Mouse (Mus musculus): ENCODE data around the gene Pafah1b3. TPM values are rescaled to one million over a fixed set of nuclear protein-coding genes. Genes with fewer than 3 reads are reported as not detected.
A peak's percentile ranks its signal among the peaks of the same experiment; 100 is the strongest.

Pafah1b3 gene
- total RNA-seq, 2 experiments from 2014 or later = 27.9 to 34.2 TPM

DNA sequence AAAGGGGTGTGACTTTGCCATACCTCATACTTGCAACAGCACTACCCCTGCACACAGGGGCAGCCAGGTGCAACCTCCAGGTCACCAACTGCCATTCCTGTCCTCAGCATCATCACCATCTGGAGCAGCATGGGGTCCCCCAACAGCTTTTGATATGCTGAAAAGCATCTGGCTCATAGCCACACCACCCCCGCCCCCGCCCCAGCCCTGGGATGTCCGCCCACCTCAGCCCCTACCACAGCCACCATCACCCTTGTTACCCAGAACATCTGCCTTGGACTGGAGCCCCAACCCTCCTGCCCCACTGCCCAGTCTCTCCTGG is 5.9 kb upstream of the Pafah1b3 start:
- Histone ChIP-seq H3K4me3 (no peak overlapping the region), H3K27ac (no peak overlapping the region)
- intact Hi-C loops (cut with DNase I) = no loop called here
- TF ChIP-seq CTCF (IDR thresholded peaks at IDR 0.05) = no peak
- no peak for DNase-seq (ENCODE audit: extremely low spot score in 1 of 2, low spot score in 2 of 2)

DNA sequence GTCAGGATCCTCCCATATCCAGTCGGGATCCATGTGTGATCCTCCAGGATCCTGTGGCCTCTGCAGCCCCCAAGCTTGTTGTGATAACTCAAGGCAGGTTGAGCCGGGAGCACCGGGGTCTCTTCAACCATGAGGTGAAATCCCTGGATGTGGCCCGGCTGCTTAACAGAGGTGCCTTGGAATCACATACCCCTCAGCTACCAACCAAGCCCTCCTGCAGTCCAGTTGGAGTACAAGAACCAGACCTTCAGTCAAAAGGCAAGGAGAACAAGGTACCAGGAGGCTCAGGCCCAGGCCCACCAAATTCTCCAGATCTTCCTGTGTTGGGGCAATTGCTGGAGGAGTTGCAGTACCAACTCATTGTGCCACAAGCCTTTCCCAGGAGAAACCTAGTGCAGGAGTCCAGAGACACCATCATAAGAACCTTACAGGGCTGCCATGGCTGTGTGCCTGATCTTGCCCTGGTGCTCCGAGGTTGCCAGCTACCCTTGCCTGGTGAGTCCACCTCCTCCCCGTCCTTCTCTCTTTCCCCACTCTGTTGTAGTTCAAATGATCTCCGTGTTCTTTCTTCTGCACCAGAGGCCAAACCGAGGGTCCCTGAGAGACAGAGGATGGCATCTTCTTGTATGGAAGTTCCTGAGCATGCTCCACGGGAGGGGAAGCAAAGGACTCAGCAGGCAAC is 5.4 kb upstream of the Pafah1b3 start:
- intact Hi-C loops (cut with DNase I) = no loop called here

DNA sequence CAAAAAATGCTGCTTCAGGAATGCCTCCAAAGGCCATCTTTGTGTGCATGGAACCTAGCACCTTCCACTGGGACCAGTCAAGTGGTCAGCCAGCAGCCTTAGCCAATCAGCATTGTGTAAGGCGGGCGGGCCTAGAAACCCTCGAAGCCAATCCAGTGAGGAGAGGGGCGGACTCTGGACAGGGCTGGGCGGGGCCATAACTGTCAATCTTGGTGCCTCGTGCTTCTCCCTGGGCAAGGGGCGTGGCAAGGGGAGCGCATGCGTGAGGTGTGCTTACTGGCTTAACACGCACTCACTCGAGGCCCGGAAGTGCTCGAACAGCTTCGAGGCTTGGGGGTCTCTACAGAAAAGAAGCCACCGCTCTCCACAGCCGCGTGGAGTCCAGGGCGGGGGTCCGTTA is 3.3 kb upstream of the Pafah1b3 start, which contains the start of gene Prr19:
Gene Prr19, plus strand, starts transcription at position 349 of the 400 bp plus-strand sequence.
- Histone ChIP-seq H3K27ac (no peak within 1 kb of the TSS), H3K4me3 (no peak within 1 kb of the TSS)
- no peak for TF ChIP-seq CTCF (IDR thresholded peaks at IDR 0.05)
- no peak for DNase-seq (ENCODE audit: extremely low spot score in 1 of 2, low spot score in 2 of 2)
- intact Hi-C loops (cut with DNase I) = no loop called here

More for the DNA sequence above, 5.4 kb upstream of the Pafah1b3 start:
- no peak for DNase-seq (ENCODE audit: extremely low spot score in 1 of 2, low spot score in 2 of 2)
- Histone ChIP-seq H3K4me3 (no peak overlapping the region), H3K27ac (no peak overlapping the region)
- TF ChIP-seq CTCF (IDR thresholded peaks at IDR 0.05) = no peak

DNA sequence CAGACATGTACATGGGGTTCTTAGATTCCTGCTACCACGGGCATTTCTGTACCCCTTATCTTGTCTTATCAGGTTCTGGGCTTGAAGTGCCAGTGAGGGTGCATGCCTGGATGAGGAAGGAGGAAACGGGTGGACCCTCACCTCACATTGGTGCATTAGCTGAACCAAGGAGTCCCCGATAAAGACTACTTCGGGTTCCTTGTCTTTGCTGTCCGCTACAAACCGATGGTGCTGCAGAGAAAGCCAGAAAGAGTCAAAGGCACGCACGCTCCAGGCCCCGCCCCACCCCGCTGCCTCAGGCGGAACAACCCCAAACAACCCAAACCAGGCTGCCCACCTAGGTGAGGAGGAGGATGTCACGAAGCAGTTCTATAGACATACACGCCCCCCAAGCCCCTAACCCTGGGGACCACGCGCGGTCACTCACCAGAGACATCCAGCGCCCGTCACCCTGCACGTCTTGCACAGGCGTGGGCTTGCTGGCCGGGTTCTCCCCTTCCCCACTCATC is 787 bp downstream of the Pafah1b3 start:
- Histone ChIP-seq H3K4me3 (peak overlapping the region; percentile 66), H3K27ac (peak overlapping the region; percentile 76)
- TF ChIP-seq CTCF (IDR thresholded peaks at IDR 0.05) = no peak
- intact Hi-C loops (cut with DNase I) = loop anchor here (1.0 kb wide), 1 partner anchor 15 kb away; no protein-coding TSS in a partner anchor
- DNase-seq (ENCODE audit: extremely low spot score in 1 of 2, low spot score in 2 of 2) = no peak

DNA sequence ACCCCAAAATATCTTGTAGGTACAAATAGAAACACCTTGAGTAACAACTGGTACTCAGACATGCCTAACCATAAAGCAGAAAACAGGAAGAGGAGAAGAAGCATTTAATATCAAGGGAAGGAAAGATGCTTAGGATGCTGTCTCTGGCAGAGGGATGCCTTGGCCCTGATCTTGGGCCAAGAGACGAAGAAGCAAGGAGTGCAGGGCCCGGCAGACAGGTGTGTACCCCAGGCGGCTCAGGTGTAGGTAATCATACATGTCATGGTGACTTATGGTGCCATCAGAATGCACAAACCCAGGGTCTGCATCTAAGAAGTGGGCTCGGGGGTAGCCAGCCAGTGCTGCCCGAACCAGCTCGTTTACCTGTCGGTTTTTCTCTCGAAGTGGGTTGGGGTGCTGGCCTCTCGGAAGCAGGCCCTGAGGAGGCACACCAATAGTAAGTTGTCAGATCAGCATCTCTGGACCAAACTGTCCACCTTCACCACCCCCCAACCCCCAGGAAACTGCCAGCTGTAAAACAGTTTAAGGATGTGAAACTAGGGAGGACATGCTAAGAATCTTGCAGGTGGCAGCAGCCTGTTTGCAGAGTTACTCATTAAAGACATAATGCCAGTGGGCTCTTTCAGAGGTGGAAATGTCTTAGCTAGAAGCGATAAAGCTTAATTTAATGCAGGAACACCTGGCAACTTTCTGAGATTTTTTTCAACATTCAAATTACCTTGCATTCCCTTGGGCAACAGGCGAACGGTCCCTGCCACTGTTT is 2.6 kb downstream of the Pafah1b3 start:
- Histone ChIP-seq H3K4me3 (no peak overlapping the region), H3K27ac (no peak overlapping the region)
- intact Hi-C loops (cut with DNase I) = no loop called here
- DNase-seq (ENCODE audit: extremely low spot score in 1 of 2, low spot score in 2 of 2) = no peak
- TF ChIP-seq CTCF (IDR thresholded peaks at IDR 0.05) = no peak

DNA sequence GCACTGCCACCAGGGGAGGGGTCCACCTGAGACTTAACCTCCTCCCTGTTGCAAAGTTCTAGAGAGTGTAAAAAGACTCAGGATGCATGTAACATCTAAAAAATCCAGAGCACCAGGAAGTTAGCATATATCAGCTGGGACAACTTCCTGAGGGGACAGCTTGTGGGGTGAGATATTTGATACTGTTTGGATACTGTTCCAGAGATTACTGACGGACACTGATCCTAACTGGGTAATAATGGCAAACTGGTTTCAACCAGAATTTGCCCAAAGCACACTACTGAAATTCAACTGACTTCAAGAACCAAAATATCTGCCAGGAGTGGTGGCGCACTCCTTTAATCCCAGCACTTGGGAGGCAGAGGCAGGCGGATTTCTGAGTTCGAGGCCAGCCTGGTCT is 3.3 kb downstream of the Pafah1b3 start:
- no peak for DNase-seq (ENCODE audit: extremely low spot score in 1 of 2, low spot score in 2 of 2)
- Histone ChIP-seq H3K27ac (no peak overlapping the region), H3K4me3 (no peak overlapping the region)
- intact Hi-C loops (cut with DNase I) = no loop called here
- no peak for TF ChIP-seq CTCF (IDR thresholded peaks at IDR 0.05)

DNA sequence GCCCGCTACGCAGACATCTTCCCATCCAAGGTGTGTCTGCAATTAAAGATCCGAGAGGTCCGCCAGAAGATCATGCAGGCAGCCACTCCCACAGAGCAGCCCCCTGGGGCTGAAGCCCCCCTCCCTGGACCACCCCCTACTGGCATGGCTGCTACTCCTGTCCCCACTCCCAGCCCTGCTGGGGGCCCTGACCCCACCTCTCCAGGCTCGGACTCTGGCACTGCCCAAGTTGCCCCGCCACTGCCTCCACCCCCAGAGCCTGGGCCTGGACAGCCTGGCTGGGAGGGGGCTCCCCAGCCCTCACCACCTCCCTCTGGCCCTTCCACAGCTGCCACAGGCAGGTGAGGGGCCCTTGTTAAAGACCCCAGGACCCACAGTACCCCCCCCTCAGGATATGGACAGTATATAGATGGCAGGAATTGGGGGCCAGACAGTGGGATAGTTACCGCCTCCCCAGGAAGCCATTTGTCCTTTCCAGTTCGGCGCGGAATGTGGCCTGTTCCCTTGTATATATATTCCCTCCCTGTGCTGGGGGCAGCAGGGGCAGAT is 4.5 kb downstream of the Pafah1b3 start:
- Histone ChIP-seq H3K27ac (no peak overlapping the region), H3K4me3 (no peak overlapping the region)
- no peak for TF ChIP-seq CTCF (IDR thresholded peaks at IDR 0.05)
- intact Hi-C loops (cut with DNase I) = no loop called here
- no peak for DNase-seq (ENCODE audit: extremely low spot score in 1 of 2, low spot score in 2 of 2)

DNA sequence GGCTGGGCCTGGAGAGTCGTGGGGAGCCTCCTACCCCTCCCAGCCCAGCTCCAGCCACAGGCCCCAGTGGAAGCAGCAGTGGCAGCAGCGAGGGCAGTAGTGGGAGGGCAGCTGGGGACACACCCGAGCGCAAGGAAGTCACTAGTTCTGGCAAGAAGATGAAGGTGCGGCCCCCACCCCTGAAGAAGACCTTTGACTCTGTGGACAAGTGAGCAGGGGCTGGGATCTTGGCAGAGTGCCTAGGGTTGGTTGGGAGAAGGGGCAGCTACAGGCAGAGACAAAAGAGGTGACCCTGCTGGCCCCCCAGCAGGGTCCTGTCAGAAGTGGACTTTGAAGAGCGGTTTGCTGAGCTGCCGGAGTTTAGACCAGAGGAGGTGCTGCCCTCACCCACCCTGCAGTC is 5.7 kb downstream of the Pafah1b3 start:
- intact Hi-C loops (cut with DNase I) = no loop called here
- DNase-seq (ENCODE audit: extremely low spot score in 1 of 2, low spot score in 2 of 2) = no peak
- Histone ChIP-seq H3K4me3 (no peak overlapping the region), H3K27ac (no peak overlapping the region)
- TF ChIP-seq CTCF (IDR thresholded peaks at IDR 0.05) = no peak

DNA sequence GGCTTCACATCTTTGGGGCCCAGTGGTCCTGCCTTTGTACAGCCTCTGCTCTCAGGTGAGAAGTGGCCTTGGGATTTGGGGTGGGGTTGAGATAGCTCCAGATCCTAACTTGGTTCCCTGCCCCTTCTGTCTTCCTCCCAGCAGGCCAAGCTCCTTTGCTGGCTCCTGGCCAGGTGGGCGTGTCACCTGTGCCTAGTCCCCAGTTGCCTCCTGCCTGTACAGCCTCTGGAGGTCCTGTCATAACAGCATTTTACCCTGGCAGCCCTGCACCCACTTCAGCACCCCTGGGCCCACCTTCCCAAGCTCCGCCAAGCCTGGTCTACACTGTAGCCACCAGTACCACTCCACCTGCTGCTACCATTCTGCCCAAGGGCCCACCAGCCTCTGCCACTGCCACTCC is 6.9 kb downstream of the Pafah1b3 start:
- intact Hi-C loops (cut with DNase I) = no loop called here
- Histone ChIP-seq H3K27ac (no peak overlapping the region), H3K4me3 (no peak overlapping the region)
- TF ChIP-seq CTCF (IDR thresholded peaks at IDR 0.05) = no peak
- no peak for DNase-seq (ENCODE audit: extremely low spot score in 1 of 2, low spot score in 2 of 2)

DNA sequence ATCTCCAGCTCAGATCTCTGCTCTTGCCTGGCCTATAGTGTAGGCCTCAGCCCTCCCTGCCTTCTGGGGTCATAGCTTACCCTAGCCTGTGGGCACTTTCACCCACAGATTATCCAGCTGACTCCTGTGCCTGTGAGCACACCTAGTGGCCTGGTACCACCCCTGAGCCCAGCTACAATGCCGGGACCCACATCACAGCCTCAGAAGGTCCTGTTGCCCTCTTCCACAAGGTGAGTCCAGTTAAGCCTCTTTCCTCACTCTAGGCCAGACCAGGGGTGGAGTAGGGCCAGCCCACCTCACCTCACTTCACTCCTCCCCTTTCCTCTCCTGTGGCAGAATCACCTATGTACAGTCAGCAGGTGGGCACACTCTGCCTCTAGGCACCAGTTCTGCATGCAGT is 7.3 kb downstream of the Pafah1b3 start:
- Histone ChIP-seq H3K27ac (no peak overlapping the region), H3K4me3 (no peak overlapping the region)
- DNase-seq (ENCODE audit: extremely low spot score in 1 of 2, low spot score in 2 of 2) = no peak
- TF ChIP-seq CTCF (IDR thresholded peaks at IDR 0.05) = no peak
- intact Hi-C loops (cut with DNase I) = no loop called here

DNA sequence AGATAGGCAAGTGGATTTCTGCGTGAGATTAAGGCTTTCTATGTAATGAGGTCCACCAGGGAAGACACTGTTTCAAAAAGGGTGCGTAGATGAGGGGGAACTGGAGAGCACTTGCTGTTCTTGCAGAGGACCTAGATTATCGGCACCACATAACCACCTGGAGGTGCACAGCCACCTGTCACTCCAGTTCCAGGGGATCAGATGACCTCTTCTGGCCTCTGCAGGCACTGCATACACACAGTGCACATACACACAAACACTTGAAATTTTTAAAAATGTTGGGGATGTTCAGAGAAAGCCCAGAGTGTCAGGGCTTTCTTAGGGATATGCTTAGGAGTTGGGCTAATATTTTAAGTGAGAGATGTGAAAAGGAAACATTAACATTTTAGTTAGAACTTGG is 7.9 kb downstream of the Pafah1b3 start:
- Histone ChIP-seq H3K27ac (no peak overlapping the region), H3K4me3 (no peak overlapping the region)
- no peak; the same call in 1 of the 2 replicates for TF ChIP-seq CTCF (IDR thresholded peaks at IDR 0.05)
- no peak for DNase-seq (ENCODE audit: extremely low spot score in 1 of 2, low spot score in 2 of 2)
- intact Hi-C loops (cut with DNase I) = no loop called here

DNA sequence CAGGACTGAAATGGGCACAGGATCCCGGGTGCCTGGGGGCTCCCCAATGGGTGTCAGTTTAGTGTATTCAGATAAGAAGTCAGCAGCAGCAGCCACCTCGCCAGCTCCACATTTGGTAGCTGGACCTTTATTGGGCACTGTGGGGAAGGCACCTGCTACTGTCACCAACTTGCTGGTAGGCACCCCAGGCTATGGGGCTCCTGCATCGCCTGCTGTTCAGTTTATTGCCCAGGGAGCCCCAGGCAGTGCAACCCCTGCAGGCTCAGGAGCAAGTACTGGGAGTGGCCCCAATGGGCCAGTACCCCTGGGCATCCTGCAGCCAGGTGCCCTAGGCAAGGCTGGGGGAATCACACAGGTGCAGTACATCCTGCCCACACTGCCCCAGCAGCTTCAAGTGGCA is 9.1 kb downstream of the Pafah1b3 start:
- H3K27ac ChIP-seq = no peak overlapping the region
- no peak for TF ChIP-seq CTCF (IDR thresholded peaks at IDR 0.05)
- H3K4me3 ChIP-seq = no peak overlapping the region
- intact Hi-C loops (cut with DNase I) = no loop called here
- no peak for DNase-seq (ENCODE audit: extremely low spot score in 1 of 2, low spot score in 2 of 2)
